Mouse (Mus musculus): ENCODE data around the gene Nfia. TPM values are rescaled to one million over a fixed set of nuclear protein-coding genes. Genes with fewer than 3 reads are reported as not detected.

The Nfia gene
- total RNA-seq, 2 experiments from 2014 or later: 104 to 117 TPM

DNA sequence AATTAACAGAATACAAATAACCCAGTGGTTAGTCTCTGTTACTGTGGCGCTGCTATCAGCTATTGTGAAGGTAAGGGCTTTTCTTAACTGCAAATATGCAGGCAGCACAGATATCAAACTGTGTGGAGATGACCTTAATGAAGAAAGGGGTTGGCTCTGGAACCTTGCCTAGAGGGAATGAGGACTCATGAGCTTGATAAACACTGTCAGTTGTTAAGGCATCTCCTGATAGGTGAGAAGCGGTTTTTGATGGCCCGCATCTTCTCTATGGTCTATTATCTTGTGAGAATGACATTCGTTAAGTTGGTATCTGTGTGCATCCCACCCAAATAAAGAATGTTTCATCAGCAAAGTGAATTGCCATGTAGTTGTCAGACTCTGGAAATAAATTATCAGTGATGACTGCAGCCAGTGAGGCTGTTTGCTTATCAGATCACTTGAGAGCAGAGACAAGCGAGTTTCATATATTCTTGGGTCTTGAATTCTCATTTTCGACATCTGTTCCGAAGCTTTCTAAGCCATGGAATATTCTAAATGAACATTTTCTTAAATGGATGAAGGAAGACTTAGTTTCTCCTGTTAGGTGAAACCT, 37.9 kb downstream of the Nfia start:
- no peak for DNase-seq (ENCODE audit: extremely low spot score in 1 of 2, low spot score in 1 of 2)

- DNase-seq (ENCODE audit: extremely low spot score in 1 of 2, low spot score in 1 of 2): no peak
Measured at GRCm38 (mm10) chr4:97813035-97813434, 40.5 kb downstream of the Nfia start.

DNA sequence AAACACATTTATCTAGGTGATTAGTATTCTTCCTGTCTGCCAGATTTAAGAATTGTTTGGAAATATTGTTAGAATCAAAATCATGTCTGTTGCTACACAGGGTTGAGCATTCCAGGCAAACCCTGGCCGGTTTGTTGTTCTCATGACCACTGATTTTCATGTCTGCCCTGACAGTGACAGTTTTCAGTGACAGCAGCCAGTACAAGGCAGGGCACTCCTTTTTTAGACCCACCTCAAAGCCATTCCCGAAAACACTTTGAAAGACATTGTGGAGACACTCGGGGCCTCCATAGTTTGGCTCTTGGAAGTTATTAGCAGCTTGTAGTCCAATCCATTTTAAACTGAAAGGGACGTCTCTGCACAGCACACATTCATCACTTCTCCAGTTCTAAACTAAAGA, 41.5 kb downstream of the Nfia start:
- DNase-seq (ENCODE audit: extremely low spot score in 1 of 2, low spot score in 1 of 2): no peak

GRCm38 (mm10) chr4:97814515-97814914, 42.0 kb downstream of the Nfia start:
- DNase-seq (ENCODE audit: extremely low spot score in 1 of 2, low spot score in 1 of 2): no peak

GRCm38 (mm10) chr4:97816001-97816400, 43.5 kb downstream of the Nfia start:
- DNase-seq (ENCODE audit: extremely low spot score in 1 of 2, low spot score in 1 of 2): no peak

DNA sequence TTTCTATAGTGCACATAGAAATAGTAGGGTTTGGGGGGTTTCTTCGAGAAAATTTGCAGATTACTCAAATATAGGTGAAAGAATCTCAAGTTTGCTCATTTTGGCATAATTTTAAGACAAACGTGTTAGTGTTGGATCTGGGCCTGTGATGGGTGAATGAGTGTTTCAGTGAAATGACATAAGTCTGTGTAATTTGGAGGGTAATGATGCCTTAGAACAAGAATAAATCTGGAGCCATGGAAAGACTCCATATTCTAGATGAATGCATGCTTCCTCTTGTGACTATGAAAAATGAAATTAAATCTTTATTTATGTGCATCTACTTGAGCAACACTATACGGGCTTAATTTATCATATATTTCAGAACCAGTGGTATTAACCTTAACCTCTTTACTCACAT, 44.2 kb downstream of the Nfia start:
- no peak for DNase-seq (ENCODE audit: extremely low spot score in 1 of 2, low spot score in 1 of 2)

DNA sequence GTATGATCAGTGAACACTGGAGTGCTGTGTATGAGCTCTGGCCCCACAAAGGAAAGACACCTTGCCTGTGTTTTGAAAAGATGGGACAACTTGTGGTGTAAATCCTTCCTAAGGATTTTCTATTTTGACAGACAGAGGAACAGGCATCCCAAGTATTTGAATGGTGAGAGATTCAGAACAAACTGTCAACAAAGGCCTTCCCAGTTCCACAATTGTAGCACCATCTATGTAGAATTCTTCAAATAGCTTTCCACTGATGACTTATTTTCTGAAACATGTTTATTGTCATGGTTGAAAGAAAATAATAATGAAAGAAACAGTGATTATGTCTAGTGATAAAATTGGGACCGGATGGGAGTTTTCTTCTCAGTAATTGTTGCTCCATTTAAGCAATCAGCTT, 45.2 kb downstream of the Nfia start:
- DNase-seq (ENCODE audit: extremely low spot score in 1 of 2, low spot score in 1 of 2): no peak

- DNase-seq (ENCODE audit: extremely low spot score in 1 of 2, low spot score in 1 of 2): no peak
Measured at GRCm38 (mm10) chr4:97818498-97818897, 46.0 kb downstream of the Nfia start.

- no peak for DNase-seq (ENCODE audit: extremely low spot score in 1 of 2, low spot score in 1 of 2)
Measured at GRCm38 (mm10) chr4:97819101-97819500, 46.6 kb downstream of the Nfia start.

DNA sequence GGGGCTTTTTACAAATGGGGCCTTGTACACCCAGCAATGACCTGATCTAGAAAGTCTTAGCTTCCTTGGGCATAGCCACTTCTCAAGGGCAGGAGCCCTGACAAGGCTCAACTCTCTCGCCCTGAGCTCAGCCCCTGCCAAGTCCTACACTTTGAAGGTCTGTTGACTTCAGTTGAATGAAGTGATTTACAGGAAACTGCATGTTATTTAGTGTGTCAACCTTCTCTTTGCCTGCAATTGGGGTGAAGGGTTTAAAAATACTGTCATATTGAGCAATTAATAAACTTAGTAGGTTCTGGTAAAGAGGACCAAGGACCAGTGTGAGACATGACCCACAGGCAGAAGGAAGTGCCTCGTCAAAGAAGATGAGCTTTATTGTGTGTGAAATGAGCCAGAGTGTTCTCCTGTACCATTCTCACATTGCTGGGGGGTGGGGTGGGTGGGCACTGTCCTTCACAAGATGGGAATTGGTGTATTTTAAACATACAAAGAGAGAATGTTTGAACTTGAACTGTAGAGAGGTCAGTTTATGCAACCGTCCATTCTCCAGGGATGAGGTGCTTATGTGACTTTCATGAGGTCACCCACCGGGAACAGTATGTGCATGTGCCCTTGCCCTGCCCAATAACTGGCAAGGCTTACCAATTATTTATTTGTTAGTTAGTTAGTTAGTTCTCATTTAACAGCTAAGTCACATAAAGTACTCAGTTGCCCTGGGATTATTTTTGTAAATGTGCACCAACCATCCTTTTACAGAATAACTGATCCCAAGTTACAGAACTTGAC, 48.1 kb downstream of the Nfia start:
- DNase-seq (ENCODE audit: extremely low spot score in 1 of 2, low spot score in 1 of 2): no peak

- no peak for DNase-seq (ENCODE audit: extremely low spot score in 1 of 2, low spot score in 1 of 2)
Measured at GRCm38 (mm10) chr4:97821556-97822251, 49.2 kb downstream of the Nfia start.

DNA sequence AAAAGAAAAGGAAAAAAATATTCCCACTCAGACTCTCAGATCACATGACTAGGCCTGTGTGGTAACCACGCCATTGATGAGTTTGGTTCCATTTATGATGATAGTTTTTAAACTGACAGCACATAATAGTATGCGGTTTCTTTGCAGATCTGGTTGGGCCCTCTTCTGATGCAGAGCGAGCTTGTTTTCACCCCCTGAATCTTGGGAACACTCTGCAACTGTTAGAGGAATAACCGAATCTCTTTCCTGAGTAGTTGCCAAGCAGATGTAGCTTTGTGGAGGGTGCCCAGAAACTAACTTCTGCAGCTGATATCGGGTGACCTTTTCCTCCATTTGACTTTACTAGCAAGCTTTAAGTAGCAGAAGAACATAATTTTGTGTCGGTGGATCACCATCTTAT, 51.0 kb downstream of the Nfia start:
- DNase-seq (ENCODE audit: extremely low spot score in 1 of 2, low spot score in 1 of 2): no peak

DNA sequence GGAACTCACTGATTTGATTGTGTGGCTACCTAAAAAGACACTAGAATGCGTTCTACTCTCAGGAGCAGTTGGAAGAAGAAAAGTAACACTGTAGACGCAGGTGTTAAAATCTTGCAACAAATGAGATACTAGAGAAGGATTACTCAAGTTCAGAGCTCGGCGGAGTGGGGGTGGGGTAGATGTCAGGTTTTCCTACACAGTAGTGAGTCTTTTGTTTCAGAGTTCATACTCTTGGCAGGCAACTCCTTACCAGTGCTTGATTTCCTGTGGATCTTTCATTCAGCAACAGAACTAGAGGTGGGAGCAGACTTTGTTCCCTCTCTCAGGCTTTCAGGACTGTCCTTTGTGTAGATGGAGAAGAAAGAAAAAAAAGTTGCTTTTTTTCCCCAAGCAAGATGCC, 51.9 kb downstream of the Nfia start:
- no peak for DNase-seq (ENCODE audit: extremely low spot score in 1 of 2, low spot score in 1 of 2)

- no peak for DNase-seq (ENCODE audit: extremely low spot score in 1 of 2, low spot score in 1 of 2)
Measured at GRCm38 (mm10) chr4:97825432-97825831, 52.9 kb downstream of the Nfia start.

GRCm38 (mm10) chr4:97825841-97826240, 53.3 kb downstream of the Nfia start:
- DNase-seq (ENCODE audit: extremely low spot score in 1 of 2, low spot score in 1 of 2): no peak

DNA sequence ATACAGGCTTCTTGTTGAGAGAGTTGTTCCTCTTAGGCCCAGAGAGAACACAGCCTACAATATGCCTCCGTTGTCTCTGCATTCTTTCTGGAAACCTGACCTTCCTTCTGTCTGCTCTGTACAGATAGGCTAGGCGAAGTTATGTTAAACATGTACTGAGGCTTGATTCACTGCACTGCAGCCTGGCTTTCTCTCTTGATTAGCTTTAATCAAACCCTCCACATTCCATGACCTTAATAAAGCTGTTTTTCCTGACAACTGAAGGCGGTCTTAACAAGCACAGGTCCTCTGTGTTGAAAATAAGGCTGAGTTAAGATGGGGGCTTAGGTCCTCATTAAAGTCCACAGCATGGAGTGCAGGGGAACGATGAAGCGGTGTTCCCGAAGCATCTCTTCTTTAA, 54.6 kb downstream of the Nfia start:
- no peak for DNase-seq (ENCODE audit: extremely low spot score in 1 of 2, low spot score in 1 of 2)

GRCm38 (mm10) chr4:97828579-97828978, 56.0 kb downstream of the Nfia start:
- no peak for DNase-seq (ENCODE audit: extremely low spot score in 1 of 2, low spot score in 1 of 2)

GRCm38 (mm10) chr4:97829336-97830050, 57.0 kb downstream of the Nfia start:
- no peak for DNase-seq (ENCODE audit: extremely low spot score in 1 of 2, low spot score in 1 of 2)

- no peak for DNase-seq (ENCODE audit: extremely low spot score in 1 of 2, low spot score in 1 of 2)
Measured at GRCm38 (mm10) chr4:97830051-97830853, 57.7 kb downstream of the Nfia start.

DNA sequence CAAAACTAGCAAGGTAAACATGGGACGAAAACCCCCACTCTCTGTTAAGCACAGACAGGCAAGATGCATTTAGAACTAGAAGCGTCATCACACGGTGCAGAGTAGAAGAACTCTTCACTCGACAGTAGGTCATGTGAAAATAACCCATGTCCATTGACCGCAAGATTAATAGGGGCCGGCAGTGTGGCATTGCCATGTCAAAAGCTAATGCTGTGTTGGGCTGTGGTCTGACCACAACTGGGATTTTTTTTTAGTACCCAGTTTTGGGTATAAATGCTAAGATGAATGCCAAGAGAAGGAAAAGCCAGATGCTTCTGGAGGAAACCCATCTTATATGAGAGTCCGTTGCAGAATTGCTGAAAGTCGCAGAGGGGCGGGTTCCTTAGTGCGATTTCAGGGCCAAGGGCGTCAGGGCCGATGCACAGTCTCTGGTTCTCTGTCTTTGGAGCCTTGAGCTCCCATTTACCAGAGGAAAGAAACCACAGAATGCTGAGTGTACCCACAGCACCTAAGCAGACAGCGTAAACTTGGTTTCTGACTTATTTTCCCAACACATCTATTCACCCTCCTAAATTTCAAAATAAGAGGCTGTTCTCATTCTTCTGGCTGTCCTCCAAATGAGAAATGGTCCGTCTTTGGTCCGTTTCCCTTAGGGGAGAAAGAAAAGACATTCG, 58.5 kb downstream of the Nfia start:
- DNase-seq (ENCODE audit: extremely low spot score in 1 of 2, low spot score in 1 of 2): no peak

All from layer of hippocampus, postnatal 25 days (tissue).